Mouse (Mus musculus): ENCODE data around the gene Pmm2.

DNA sequence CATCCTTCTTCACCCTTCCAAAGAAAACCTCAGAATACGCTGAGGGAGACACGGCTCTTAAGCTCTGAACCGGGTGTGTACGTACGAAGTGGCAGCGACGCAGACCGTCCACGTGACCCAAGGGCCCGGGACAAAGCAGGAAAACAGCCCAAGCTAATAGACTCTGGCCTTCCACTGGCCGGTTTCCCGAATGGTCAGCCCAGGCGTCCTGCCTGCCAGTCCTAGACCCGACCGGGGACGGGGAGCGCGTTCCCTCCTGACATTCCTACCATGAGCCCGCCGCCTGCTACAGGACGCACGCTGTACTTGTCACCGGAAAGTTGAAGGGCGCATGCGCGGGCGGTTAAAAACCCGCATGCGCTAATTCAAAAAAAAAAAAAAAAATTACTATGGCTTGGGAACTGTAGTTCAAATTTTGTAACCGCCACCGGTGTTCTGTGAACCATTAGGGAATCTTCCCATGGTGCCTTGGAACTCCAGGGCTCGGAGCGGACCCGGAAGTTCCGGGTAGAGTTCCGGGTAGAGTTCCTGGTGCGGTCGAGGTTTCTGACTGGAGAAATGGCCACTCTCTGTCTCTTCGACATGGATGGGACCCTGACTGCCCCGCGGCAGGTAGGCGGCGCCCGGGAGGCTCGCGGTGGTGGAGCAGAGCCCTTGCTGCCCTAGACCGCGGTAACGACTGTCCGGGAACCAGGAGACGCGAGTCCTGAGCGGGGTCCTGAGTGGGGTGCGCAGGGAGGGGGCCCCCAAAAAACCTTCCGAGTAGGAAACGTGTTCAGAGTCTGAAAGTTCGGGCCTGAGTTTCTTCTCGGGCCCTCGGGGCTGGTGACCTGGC, at the start of gene Pmm2, which contains the start of gene Tmem186:
- 0 out of 2 replicates have a peak, but pooled peaks have one; percentile 3 for TF ChIP-seq CTCF (IDR thresholded peaks at IDR 0.05; ENCODE audit: low read depth)
- peak; percentile 54; the same call in 1 of the 2 replicates for TF ChIP-seq EP300 (IDR thresholded peaks at IDR 0.05; ENCODE audit: low read depth)
